Mouse (Mus musculus) bone marrow, adult 2 months (tissue): ENCODE results near the gene Rps28.

Experiments
- CTCF ChIP-seq: fragments of 200-500 bp; IDR thresholded peaks from 2 replicates; pipeline ENCODE4 v1.5.1; 2011; ENCODE audit warnings: low read length, control low read depth; ENCODE audit not compliant: control insufficient read depth, insufficient read depth
- POLR2A ChIP-seq: fragments of 200-500 bp; IDR thresholded peaks from 2 replicates; pipeline ENCODE4 v1.6.1; 2011; ENCODE audit warnings: low read depth, mild to moderate bottlenecking, control low read depth, low read length, borderline replicate concordance; ENCODE audit not compliant: control insufficient read depth

DNA sequence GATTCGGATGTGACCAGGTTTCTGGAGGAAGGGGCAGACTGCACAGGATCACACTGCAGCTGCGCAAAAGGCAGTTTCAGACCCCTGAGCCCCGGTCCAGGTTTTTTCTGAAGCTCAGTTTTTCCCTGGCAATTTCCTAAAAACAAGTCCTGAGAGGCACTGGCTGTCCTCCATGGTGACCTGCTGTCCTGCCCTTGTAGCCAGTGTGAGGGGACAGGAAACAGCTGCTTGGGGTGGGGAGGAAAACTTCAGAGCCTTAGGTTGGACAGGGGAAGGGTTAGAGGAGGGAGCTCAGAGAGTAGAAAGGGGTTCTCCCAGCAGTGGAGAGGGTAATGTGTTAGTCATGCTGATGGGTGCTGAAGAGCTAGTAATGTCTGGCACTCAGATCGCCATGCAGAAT is 11.4 kb downstream of the Rps28 start:
- TF ChIP-seq CTCF = no peak
- no peak for TF ChIP-seq POLR2A
